13 mouse cellular contexts compared by ENCODE assay signal in the genomic region with DNA sequence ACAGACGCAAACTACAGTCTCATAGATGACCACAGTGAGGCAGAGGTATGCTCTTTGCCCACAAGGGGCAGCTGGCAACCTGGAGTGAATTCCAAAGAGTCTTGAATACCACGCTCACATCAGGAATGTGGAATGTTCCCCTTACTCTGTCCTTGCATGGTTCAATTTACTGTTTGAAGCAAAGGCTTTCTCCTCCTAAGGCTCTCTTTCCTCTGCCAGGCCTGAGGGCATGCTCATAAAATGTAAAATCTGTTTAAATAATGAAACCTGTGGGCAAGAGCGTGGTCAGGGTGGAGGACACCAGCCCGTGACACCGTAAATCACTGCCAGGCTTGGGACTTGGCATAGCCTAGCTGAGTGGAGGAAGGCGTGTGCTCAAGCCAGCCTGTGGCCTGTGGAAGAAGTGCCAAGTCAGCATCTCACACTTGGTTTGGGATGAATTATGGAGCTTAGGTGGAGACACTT. TPM values are rescaled to one million over a fixed set of nuclear protein-coding genes. Genes with fewer than 3 reads are reported as not detected.
DNase-seq lines count a peak whose midpoint lies in the region; ATAC-seq lines count a peak whose summit lies in the region.
"Had no signal": no experiment of that assay in that cellular context is flagged by ENCODE, and none has a peak within 500 bp of the region (broad histone marks: within the 10 kb centered on the region; RNA-seq: fewer than 3 reads in every experiment).

No protein-coding gene starts in this region.

- no peaks in the 10 kb centered on the region for H3K36me3 ChIP-seq in forebrain, embryonic 13.5 days (ENCODE audit: poor library complexity, severe bottlenecking)
- H3K36me3 ChIP-seq: forebrain, embryonic 15.5 days; hindbrain, embryonic 12.5 days; limb, embryonic 13.5 days; neural tube, embryonic 12.5 days had no signal

- no peaks in the 10 kb centered on the region for H3K9me3 ChIP-seq in forebrain, embryonic 13.5 days (replicated peaks)
- H3K9me3 ChIP-seq: forebrain, embryonic 15.5 days; hindbrain, embryonic 12.5 days; limb, embryonic 13.5 days; neural tube, embryonic 12.5 days had no signal

- no peak overlapping the region for H3K9ac ChIP-seq in forebrain, embryonic 13.5 days
- H3K9ac ChIP-seq: forebrain, embryonic 15.5 days; hindbrain, embryonic 12.5 days; limb, embryonic 13.5 days; neural tube, embryonic 12.5 days had no signal

- no peak overlapping the region for H3K4me2 ChIP-seq in forebrain, embryonic 13.5 days
- H3K4me2 ChIP-seq: forebrain, embryonic 15.5 days; hindbrain, embryonic 12.5 days; limb, embryonic 13.5 days; neural tube, embryonic 12.5 days had no signal

- H3K27ac ChIP-seq in forebrain, embryonic 13.5 days = no peak overlapping the region
- H3K27ac ChIP-seq: forebrain, embryonic 15.5 days; hindbrain, embryonic 12.5 days; limb, embryonic 13.5 days; neural tube, embryonic 12.5 days had no signal

- DNase-seq in cerebellum, postnatal 25 days = peak; percentile 11 to 34
- DNase-seq in cerebellum, adult 18-20 months = no peak
- DNase-seq in lung, postnatal 36 days = peak; percentile 13
- DNase-seq in lung, postnatal 10 days = no peak
- DNase-seq in kidney, adult 18-20 months = peak; percentile 51
- peak; percentile 26 for DNase-seq in mesoderm, embryonic 11.5 days (ENCODE audit: low read depth, low spot score)
- DNase-seq: right cerebral cortex, postnatal 14 days had no signal

- no peak for ATAC-seq in inflammation-experienced regulatory T-cells, adult 6 months
- ATAC-seq in forebrain, embryonic 13.5 days = no peak
- ATAC-seq: forebrain, embryonic 15.5 days had no signal

- H3K4me1 ChIP-seq in forebrain, embryonic 13.5 days = no peaks in the 10 kb centered on the region
- H3K4me1 ChIP-seq: forebrain, embryonic 15.5 days; hindbrain, embryonic 12.5 days; limb, embryonic 13.5 days; neural tube, embryonic 12.5 days had no signal

- no peaks in the 10 kb centered on the region for H3K27me3 ChIP-seq in forebrain, embryonic 13.5 days
- H3K27me3 ChIP-seq: forebrain, embryonic 15.5 days; hindbrain, embryonic 12.5 days; limb, embryonic 13.5 days; neural tube, embryonic 12.5 days had no signal

- H3K4me3 ChIP-seq in forebrain, embryonic 13.5 days = no peak overlapping the region
- H3K4me3 ChIP-seq: forebrain, embryonic 15.5 days; hindbrain, embryonic 12.5 days; limb, embryonic 13.5 days; neural tube, embryonic 12.5 days had no signal

- WGBS in forebrain, embryonic 13.5 days = 89% methylated on average over 6 of the region's 6 CpGs

RNA-seq across cellular contexts. Expression of gene Tenm4, which starts 34.5 kb away (rescaled TPM):
- polyA plus RNA-seq in inflammation-experienced regulatory T-cells, adult 6 months (2017; shearing (Covaris generic)) = under 1 TPM in 1 of 3 experiments, not detected in 2; 0.05 TPM
- polyA plus RNA-seq in forebrain, embryonic 13.5 days (2015; fragmentation: Nextera tagmentation; extraction: Ambion mirVana) = 67.6 and 73.6 TPM in 2 replicates

Comparison
In these comparisons a context has a peak if more than half of its experiments do, and no peak if none do; other contexts are left out.
1. DNase-seq: peak in cerebellum, postnatal 25 days (2 of 2), lung, postnatal 36 days (single experiment), kidney, adult 18-20 months (single experiment) and mesoderm, embryonic 11.5 days (single experiment); none in cerebellum, adult 18-20 months (0 of 2) and lung, postnatal 10 days (single experiment).
2. RNA of gene Tenm4, which starts 34.5 kb away (polyA plus RNA-seq): 67.6 to 73.6 TPM in forebrain, embryonic 13.5 days; 0.05 TPM in inflammation-experienced regulatory T-cells, adult 6 months; every median in the first group is over 10 times any median in the second.